Mouse (Mus musculus) limb, embryonic 12.5 days (tissue): ENCODE data around the gene Wfikkn2. TPM values are rescaled to one million over a fixed set of nuclear protein-coding genes. Genes with fewer than 3 reads are reported as not detected.

ENCODE experiments used
- ATAC-seq: fragments of 200-750 bp; cut with Nextera tagmentation; 2 replicates; pipeline ENCODE4 v1.8.0; 2017; ENCODE audit warnings: low read depth, moderate TSS enrichment; ENCODE audit not compliant: insufficient number of reproducible peaks, insufficient read depth, low FRiP score, low TSS enrichment
- H3K27ac ChIP-seq: fragments of 300-500 bp; sonication (generic); 2 replicates; pipeline ENCODE4 v1.5.1; 2016; ENCODE audit warnings: mild to moderate bottlenecking, moderate library complexity
- H3K27me3 ChIP-seq: fragments of 300-500 bp; sonication (generic); 2 replicates; pipeline ENCODE4 v1.6.1; 2016; ENCODE audit warnings: mild to moderate bottlenecking, moderate library complexity
- H3K36me3 ChIP-seq: fragments of 300-500 bp; sonication (generic); 2 replicates; pipeline ENCODE4 v1.6.1; 2016; ENCODE audit warnings: mild to moderate bottlenecking, moderate library complexity
- H3K4me1 ChIP-seq: fragments of 300-500 bp; sonication (generic); replicated peaks from 2 replicates; pipeline ENCODE4 v1.6.1; 2016
- H3K4me2 ChIP-seq: fragments of 300-500 bp; sonication (generic); 2 replicates; pipeline ENCODE4 v1.6.1; 2016; ENCODE audit warnings: mild to moderate bottlenecking, moderate library complexity
- H3K4me3 ChIP-seq: fragments of 300-500 bp; sonication (generic); replicated peaks from 2 replicates; pipeline ENCODE4 v1.5.1; 2016; ENCODE audit warnings: mild to moderate bottlenecking
- H3K9ac ChIP-seq: fragments of 300-500 bp; sonication (generic); replicated peaks from 2 replicates; pipeline ENCODE4 v1.6.1; 2016; ENCODE audit warnings: mild to moderate bottlenecking, moderate library complexity
- H3K9me3 ChIP-seq: fragments of 300-500 bp; sonication (generic); 2 replicates; pipeline ENCODE4 v1.6.1; 2016; ENCODE audit warnings: mild to moderate bottlenecking, moderate library complexity
- WGBS: fragments of 180-500 bp; shearing (Covaris S2); methylation state at CpG from one replicate; pipeline ENCODE4 v1.1.7; 2016; 5-methylcytosine and 5-hydroxymethylcytosine counted together
- polyA plus RNA-seq: library from polyadenylated mRNA; unstranded; fragments of >200 nt; fragmentation: Nextera tagmentation; extraction: Ambion mirVana; gene quantifications from 2 replicates; pipeline ENCODE4 v1.2.1, GENCODE M21; 2016

The Wfikkn2 gene
- polyA plus RNA-seq, 1 experiment from 2014 or later = 22.6 TPM

DNA sequence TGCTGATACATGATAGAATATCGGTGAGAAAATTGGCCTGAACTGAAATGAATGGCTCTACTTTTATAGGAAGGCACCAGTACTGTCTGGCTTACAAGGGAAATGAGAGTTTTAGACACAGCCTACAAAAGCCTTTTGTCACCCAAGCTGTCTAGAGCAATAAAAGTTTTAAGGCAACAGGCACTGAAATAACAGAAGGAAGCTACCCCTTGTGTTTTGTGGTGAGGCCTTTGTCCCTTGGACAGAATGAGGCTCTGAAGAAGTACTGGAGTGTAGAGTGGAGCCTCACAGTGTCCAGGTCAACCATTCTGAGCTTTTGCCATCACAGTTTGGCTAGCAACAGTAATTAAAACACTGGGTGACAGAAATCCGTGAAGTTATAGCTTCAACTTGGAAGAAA, 29.6 kb downstream of the Wfikkn2 start:
- Histone ChIP-seq H3K27ac (peak overlapping the region; percentile 60), H3K4me2 (no peak overlapping the region), H3K4me1 (peaks cover 38% of the 10 kb centered on the region), H3K9ac (no peak overlapping the region), H3K9me3 (no peaks in the 10 kb centered on the region), H3K4me3 (no peak overlapping the region), H3K27me3 (no peaks in the 10 kb centered on the region), H3K36me3 (peaks cover 16% of the 10 kb centered on the region)
- ATAC-seq = no peak
- WGBS = 64% methylated on average over 2 of the region's 2 CpGs

DNA sequence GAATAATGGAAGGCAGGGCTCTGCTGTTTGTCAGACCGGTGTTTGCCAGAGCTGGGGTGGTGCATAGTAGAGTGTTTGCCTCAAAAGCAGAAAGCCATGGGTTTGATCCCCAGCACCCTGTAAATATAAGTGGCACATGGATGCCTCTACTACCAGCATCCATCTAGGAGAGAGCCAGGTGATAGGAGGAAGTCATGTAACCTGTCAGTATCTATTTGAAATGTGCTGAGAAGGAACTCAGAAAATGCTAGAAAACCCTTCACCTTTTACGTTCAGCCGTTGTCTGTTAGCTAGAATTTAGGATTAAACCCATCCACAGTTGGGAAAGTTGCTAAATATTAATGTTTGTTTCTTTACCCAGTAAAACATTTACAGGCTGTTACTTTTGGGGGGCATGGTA, 30.2 kb downstream of the Wfikkn2 start:
- no peak for ATAC-seq
- Histone ChIP-seq H3K27ac (no peak overlapping the region), H3K9me3 (no peaks in the 10 kb centered on the region), H3K4me2 (no peak overlapping the region), H3K27me3 (no peaks in the 10 kb centered on the region), H3K36me3 (peaks cover 16% of the 10 kb centered on the region), H3K4me1 (peaks cover 38% of the 10 kb centered on the region), H3K9ac (no peak overlapping the region), H3K4me3 (no peak overlapping the region)
- WGBS = 94% methylated on average over 3 of the region's 3 CpGs

DNA sequence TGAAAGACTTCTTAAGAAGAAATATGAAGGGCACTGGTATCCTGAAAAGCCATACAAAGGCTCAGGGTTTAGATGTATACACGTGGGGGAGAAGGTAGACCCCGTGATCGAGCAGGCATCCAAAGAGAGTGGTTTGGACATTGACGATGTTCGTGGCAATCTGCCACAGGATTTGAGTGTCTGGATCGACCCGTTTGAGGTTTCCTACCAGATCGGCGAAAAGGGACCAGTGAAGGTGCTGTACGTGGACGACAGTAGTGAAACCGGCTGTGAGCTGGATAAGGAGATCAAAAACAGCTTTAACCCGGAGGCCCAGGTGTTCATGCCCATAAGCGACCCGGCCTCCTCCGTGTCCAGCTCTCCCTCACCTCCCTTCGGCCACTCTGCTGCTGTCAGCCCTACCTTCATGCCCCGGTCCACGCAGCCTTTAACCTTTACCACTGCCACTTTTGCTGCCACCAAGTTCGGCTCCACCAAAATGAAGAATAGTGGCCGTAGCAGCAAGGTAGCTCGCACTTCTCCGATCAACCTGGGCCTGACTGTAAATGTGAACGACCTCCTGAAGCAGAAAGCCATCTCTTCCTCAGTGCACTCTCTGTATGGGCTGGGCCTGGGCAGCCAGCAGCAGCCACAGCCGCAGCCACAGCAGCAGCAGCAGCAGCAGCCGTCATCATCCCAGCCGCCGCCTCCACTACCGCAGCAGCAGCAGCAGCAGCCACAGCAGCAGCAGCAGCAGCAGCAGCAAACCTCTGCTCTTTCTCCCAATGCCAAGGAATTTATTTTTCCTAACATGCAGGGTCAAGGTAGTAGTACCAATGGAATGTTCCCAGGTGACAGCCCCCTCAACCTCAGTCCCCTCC, 31.8 kb downstream of the Wfikkn2 start:
- H3K36me3 ChIP-seq = peaks cover 16% of the 10 kb centered on the region
- H3K27ac ChIP-seq = no peak overlapping the region
- H3K4me3 ChIP-seq = 0 out of 2 replicates have a peak overlapping the region, but pooled peaks have one; percentile 9
- no peaks in the 10 kb centered on the region for H3K9me3 ChIP-seq
- peaks cover 38% of the 10 kb centered on the region for H3K4me1 ChIP-seq
- ATAC-seq = no peak
- 84% methylated on average over 29 of the region's 29 CpGs for WGBS
- H3K4me2 ChIP-seq = peak overlapping the region; percentile 61
- peak overlapping the region; percentile 34; the same call in 1 of the 2 replicates for H3K9ac ChIP-seq
- H3K27me3 ChIP-seq = no peaks in the 10 kb centered on the region

DNA sequence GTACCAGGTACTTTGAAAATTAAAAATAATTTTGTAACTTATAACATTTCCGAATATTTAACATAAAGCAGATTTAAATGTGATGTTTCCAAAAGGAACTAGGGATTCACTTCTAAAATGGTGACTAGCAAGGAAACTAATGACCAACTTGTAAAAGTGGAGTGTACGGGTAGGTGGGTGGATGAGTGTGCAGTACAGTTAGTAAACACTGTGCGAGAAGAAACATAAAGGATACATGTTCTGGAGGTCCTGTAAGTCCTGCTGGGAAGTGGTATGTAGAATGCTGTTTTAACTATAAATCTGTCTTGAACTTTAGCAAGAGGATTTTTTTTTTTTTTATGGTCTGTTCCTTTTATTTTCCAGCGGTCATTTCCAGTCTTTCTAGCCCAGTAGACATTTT, 32.8 kb downstream of the Wfikkn2 start:
- peak overlapping the region; percentile 61 for H3K4me2 ChIP-seq
- H3K4me3 ChIP-seq = peak overlapping the region; percentile 96
- H3K4me1 ChIP-seq = peaks cover 33% of the 10 kb centered on the region
- peaks cover 16% of the 10 kb centered on the region for H3K36me3 ChIP-seq
- H3K9me3 ChIP-seq = no peaks in the 10 kb centered on the region
- 54% methylated on average over 4 of the region's 4 CpGs for WGBS
- ATAC-seq = no peak
- H3K9ac ChIP-seq = 0 out of 2 replicates have a peak overlapping the region, but pooled peaks have one; percentile 23
- H3K27me3 ChIP-seq = no peaks in the 10 kb centered on the region
- H3K27ac ChIP-seq = no peak overlapping the region

DNA sequence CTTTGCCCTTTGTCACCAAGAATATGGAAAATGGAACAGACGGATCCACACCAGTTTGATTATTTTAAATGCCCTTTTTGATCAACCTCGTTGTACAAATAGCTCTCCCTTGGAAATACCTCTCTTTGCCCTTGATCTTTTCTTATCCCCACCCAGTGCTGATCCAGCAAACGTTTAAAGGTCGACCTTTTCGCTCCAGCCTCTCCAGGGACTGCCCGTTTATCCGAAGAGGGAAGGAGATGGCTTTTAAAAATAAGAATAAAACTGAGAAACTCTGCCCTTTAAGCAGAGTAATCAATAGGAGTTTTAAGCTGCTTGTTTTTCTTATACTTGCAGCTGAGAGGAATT, 33.3 kb downstream of the Wfikkn2 start:
- Histone ChIP-seq H3K4me3 (peak overlapping the region; percentile 96), H3K27ac (peak overlapping the region; percentile 99), H3K4me1 (peaks cover 33% of the 10 kb centered on the region), H3K9me3 (no peaks in the 10 kb centered on the region), H3K36me3 (peaks cover 16% of the 10 kb centered on the region), H3K4me2 (peak overlapping the region; percentile 61), H3K9ac (peak overlapping the region; percentile 95), H3K27me3 (no peaks in the 10 kb centered on the region)
- no peak for ATAC-seq
- WGBS = under 1% methylated on average over 7 of the region's 7 CpGs

DNA sequence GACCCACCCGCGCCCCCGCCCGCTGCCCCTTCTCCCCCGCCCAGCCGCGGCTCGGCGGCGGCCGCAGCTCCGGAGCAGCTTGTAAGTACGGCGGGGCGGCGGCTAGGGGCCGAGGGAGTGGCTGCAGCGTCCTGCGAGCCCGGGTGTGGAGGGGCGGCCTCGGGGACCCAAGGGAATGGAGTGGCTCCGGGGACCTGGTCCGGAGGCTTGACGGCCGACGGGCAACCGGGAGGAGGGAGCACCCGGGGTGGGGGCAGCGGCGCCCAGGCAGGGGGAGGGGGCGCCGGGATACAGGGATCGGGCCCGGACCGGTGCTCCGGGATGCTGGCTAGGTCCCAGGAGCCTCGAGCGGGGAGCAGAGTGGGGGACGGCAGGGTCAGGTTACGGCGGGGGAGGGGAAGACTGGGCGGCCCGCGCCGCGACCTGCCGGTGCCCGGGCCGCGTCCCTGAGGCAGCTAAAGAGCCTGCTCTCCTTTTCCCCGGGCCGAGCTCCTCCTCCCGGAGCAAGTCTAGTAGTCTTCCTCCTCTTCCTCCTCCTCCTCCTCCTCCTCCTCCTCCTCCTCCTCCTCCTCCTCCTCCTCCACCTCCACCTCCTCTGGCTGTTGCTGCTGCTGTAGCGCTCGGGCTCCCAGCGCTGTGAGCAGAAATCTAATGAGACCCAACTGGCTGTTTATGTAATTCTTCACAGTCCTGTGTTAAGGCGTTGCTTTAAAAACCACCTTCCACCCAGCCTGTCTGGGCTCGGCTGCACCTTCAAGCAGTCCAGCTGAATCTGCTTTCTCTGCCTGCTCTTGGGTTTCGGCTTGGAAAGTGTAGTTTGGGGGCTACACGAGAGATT, 33.9 kb downstream of the Wfikkn2 start:
- Histone ChIP-seq H3K4me3 (peak overlapping the region; percentile 96), H3K9me3 (no peaks in the 10 kb centered on the region), H3K27ac (peak overlapping the region; percentile 99), H3K27me3 (no peaks in the 10 kb centered on the region), H3K36me3 (peaks cover 16% of the 10 kb centered on the region), H3K9ac (peak overlapping the region; percentile 95), H3K4me2 (peak overlapping the region; percentile 61), H3K4me1 (peaks cover 29% of the 10 kb centered on the region)
- 1% methylated on average over 40 of the region's 61 CpGs for WGBS
- ATAC-seq = peak; percentile 15

DNA sequence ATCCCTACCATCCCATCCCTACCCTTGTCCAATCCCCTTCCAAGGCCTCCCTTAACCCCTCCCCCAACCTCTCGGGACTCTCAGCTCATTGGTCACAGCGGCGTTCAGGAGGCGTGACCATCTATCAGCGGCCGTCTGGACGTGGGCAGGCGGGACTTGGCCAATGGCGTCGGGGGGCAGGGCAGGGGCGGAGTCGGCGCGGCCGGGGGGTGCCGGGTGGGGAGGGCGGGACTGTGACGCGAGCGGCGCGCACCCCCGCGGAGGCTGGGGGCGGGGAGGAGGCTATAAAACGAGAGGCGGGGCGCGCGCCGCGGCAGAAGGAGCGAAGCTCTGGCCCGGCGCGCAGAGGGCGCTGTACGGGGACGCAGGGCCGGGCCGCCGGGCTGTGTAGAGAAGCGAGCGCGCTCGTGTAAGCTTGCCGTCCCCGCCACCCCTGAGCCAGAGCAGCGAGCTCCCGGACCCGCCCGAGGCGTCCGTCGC, 34.6 kb downstream of the Wfikkn2 start, which contains the start of gene Tob1:
Gene Tob1, plus strand, starts transcription at position 331 of the 480 bp plus-strand sequence.
- peak; percentile 96 for ATAC-seq
- peak within 1 kb of the TSS; percentile 93 for H3K4me2 ChIP-seq
- H3K27me3 ChIP-seq = no peaks in the 10 kb centered on the region
- H3K9ac ChIP-seq = peak within 1 kb of the TSS; percentile 95
- H3K36me3 ChIP-seq = peaks cover 16% of the 10 kb centered on the region
- peaks cover 25% of the 10 kb centered on the region for H3K4me1 ChIP-seq
- H3K9me3 ChIP-seq = no peaks in the 10 kb centered on the region
- peak within 1 kb of the TSS; percentile 99 for H3K27ac ChIP-seq
- 1% methylated on average over 29 of the region's 55 CpGs for WGBS
- peak within 1 kb of the TSS; percentile 96 for H3K4me3 ChIP-seq

DNA sequence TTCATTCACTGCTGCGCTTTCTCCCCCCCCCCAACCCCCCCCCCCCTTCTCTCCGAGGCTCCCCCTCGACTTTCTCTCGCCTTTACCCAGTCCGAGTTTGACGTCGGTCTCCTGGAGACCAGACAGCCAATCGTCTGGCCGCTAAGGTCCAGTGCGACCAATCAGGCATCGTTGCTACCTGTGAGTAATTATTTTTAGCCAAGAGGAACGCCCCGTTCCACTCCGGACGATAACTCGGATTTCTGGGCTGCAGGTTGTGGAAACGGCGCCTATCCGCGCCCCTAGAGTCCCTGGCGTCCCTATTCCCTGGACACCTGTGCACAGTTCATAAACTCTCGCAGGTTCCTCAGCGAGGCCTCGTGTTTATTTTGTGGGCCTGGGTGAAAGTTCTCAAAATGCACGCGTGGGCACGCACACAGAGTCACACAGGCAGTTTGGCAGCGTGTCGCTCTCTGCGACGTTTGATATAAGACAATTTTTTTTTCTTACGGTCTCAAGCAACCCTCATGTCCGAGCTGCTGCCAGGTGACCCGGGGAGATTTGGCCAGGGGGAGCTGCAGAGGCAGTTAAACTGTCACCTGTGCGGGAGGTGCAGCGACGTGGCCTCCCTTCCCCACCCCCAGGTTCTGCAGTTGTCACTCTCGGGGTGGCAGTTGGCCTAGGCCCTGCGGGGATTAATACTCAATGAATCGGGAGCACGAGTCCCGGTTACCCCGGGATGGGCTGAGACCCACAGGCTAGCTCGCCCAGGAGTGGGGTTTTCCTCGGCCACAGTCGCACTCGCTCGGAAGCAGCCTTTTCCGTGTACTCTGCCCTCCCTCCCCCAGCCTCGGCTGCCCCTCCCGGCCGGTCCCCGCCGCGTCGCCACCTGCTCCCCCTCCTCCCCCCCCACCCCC, 35.4 kb downstream of the Wfikkn2 start:
- WGBS = under 1% methylated on average over 47 of the region's 56 CpGs
- ATAC-seq = peak; percentile 73
- Histone ChIP-seq H3K9me3 (no peaks in the 10 kb centered on the region), H3K27me3 (no peaks in the 10 kb centered on the region), H3K36me3 (peaks cover 13% of the 10 kb centered on the region), H3K4me3 (peak overlapping the region; percentile 96), H3K4me1 (peaks cover 18% of the 10 kb centered on the region), H3K4me2 (peak overlapping the region; percentile 93), H3K27ac (peak overlapping the region; percentile 96), H3K9ac (peak overlapping the region; percentile 66)

DNA sequence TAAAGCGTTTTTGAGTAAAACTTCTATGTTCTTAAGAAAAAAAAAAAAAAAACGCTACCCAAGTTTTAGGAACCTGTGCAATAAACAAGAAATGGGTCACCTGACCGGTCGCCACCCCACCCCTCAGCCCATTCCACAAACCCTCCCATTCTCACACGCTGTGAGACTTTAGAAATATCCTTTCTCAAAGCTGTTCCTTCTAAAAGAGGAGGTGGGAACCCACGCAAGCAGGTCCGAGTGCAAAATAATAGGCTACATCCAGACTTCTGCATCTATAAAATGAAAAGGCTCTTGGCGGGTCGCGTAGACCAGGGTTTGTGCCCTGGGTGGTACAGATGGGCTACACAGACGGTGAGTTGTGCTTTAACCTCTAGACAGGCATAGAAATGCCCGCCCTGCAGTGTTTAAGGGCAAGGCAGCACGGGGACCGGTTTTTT, 36.1 kb downstream of the Wfikkn2 start:
- Histone ChIP-seq H3K27ac (peak overlapping the region; percentile 96), H3K9ac (peak overlapping the region; percentile 59), H3K27me3 (no peaks in the 10 kb centered on the region), H3K4me3 (peak overlapping the region; percentile 96), H3K4me2 (peak overlapping the region; percentile 93), H3K9me3 (no peaks in the 10 kb centered on the region), H3K4me1 (peaks cover 17% of the 10 kb centered on the region), H3K36me3 (peaks cover 11% of the 10 kb centered on the region)
- under 1% methylated on average over 14 of the region's 14 CpGs for WGBS
- no peak for ATAC-seq

DNA sequence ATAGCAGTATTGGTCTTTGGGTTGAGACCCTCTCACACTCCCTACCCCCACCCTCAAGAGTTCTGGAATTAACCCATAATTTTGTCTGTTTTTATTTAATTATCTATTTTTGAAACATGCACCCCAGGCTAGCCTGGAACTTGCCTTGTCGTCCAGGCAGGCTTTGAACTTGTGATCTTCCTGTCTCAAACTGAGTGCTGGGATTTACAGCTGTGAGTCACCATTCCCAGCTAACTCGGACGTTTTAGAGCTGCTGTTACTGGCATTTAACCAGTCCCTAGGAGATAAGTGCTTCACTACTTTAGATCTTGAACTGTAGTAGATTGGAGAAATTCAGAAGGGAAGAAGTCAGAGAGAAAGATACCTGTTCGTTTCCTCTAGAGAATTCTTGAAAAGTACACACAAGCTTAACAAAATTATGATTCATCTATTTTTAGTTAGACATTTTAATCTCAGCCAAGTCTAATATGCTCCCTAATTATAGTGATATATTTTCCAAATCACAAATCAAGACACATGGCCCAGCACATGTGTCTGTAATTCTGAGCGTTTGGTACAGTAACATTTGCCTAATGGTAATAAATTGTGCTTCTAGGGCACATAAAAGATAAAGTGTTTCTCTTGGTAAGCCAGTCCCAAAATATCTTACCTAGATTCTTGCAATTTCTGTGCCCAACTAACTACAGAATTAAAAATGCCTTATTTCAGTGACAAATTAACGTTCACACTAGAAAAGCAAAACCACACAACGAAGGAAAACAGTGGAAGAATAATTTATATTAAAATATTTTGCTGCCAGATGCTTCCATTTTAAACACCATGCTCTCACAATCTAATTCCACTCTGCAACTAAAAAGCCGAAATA, 36.8 kb downstream of the Wfikkn2 start:
- H3K27me3 ChIP-seq = no peaks in the 10 kb centered on the region
- H3K4me2 ChIP-seq = peak overlapping the region; percentile 93
- H3K9me3 ChIP-seq = no peaks in the 10 kb centered on the region
- peak overlapping the region; percentile 96; the same call in 1 of the 2 replicates for H3K4me3 ChIP-seq
- no peak overlapping the region for H3K9ac ChIP-seq
- 36% methylated on average over 8 of the region's 8 CpGs for WGBS
- H3K4me1 ChIP-seq = peaks cover 12% of the 10 kb centered on the region
- no peak overlapping the region for H3K27ac ChIP-seq
- H3K36me3 ChIP-seq = peaks cover 6% of the 10 kb centered on the region
- no peak for ATAC-seq
